Mouse (Mus musculus) lung, embryonic 15.5 days (tissue): ENCODE data around the gene Sapcd1. TPM values are rescaled to one million over a fixed set of nuclear protein-coding genes. Genes with fewer than 3 reads are reported as not detected.

ENCODE experiments used
- ATAC-seq: fragments of 200-750 bp; cut with Nextera tagmentation; 2 replicates; pipeline ENCODE4 v1.8.0; 2017; ENCODE audit warnings: moderate number of reproducible peaks, borderline replicate concordance; ENCODE audit not compliant: low FRiP score, low TSS enrichment; ENCODE audit errors: extremely low read depth
- H3K27ac ChIP-seq: fragments of 300-500 bp; sonication (generic); 2 replicates; pipeline ENCODE4 v1.5.1; 2015; ENCODE audit warnings: moderate library complexity, mild to moderate bottlenecking, inconsistent platforms
- H3K27me3 ChIP-seq: fragments of 300-500 bp; sonication (generic); 2 replicates; pipeline ENCODE4 v1.6.1; 2015; ENCODE audit warnings: inconsistent platforms
- H3K36me3 ChIP-seq: fragments of 300-500 bp; sonication (generic); 2 replicates; pipeline ENCODE4 v1.6.1; 2015; ENCODE audit warnings: inconsistent platforms
- H3K4me1 ChIP-seq: fragments of 300-500 bp; sonication (generic); 2 replicates; pipeline ENCODE4 v1.6.1; 2015; ENCODE audit warnings: inconsistent platforms
- H3K4me2 ChIP-seq: fragments of 300-500 bp; sonication (generic); 2 replicates; pipeline ENCODE4 v1.6.1; 2015; ENCODE audit warnings: inconsistent platforms, mild to moderate bottlenecking, moderate library complexity
- H3K4me3 ChIP-seq: fragments of 300-500 bp; sonication (generic); 2 replicates; pipeline ENCODE4 v1.5.1; 2015; ENCODE audit warnings: mild to moderate bottlenecking, inconsistent platforms
- H3K9ac ChIP-seq: fragments of 300-500 bp; sonication (generic); 2 replicates; pipeline ENCODE4 v1.6.1; 2015; ENCODE audit warnings: inconsistent platforms
- H3K9me3 ChIP-seq: fragments of 300-500 bp; sonication (generic); 2 replicates; pipeline ENCODE4 v1.6.1; 2016; ENCODE audit warnings: inconsistent platforms
- WGBS: fragments of 180-500 bp; shearing (Covaris S2); methylation state at CpG from one replicate; pipeline ENCODE4 v1.1.7; 2015; 5-methylcytosine and 5-hydroxymethylcytosine counted together
- polyA plus RNA-seq: library from polyadenylated mRNA; unstranded; fragments of >200 nt; fragmentation: Nextera tagmentation; extraction: Ambion mirVana; gene quantifications from 2 replicates; pipeline ENCODE4 v1.2.1, GENCODE M21; 2015

The Sapcd1 gene
- polyA plus RNA-seq, 1 experiment from 2014 or later = 7.2 TPM

- Histone ChIP-seq H3K9ac (peak overlapping the region; percentile 96), H3K4me1 (peaks cover 18% of the 10 kb centered on the region), H3K4me2 (peak overlapping the region; percentile 71), H3K27me3 (no peaks in the 10 kb centered on the region), H3K27ac (peak overlapping the region; percentile 99), H3K36me3 (peaks cover 18% of the 10 kb centered on the region), H3K9me3 (no peaks in the 10 kb centered on the region), H3K4me3 (peak overlapping the region; percentile 75)
- WGBS = under 1% methylated on average over 15 of the region's 15 CpGs
- ATAC-seq = no peak
These were observed 45.5 kb downstream of the Sapcd1 start for GRCm38 (mm10) chr17:34982328-34982727.

- peak within 1 kb of the TSS; percentile 75 for H3K4me3 ChIP-seq
- H3K27ac ChIP-seq = peak within 1 kb of the TSS; percentile 99
- H3K4me1 ChIP-seq = peaks cover 18% of the 10 kb centered on the region
- H3K4me2 ChIP-seq = peak within 1 kb of the TSS; percentile 71
- no peaks in the 10 kb centered on the region for H3K9me3 ChIP-seq
- peaks cover 17% of the 10 kb centered on the region for H3K36me3 ChIP-seq
- ATAC-seq = peak; percentile 93
- H3K9ac ChIP-seq = peak within 1 kb of the TSS; percentile 96
- WGBS = under 1% methylated on average over 56 of the region's 58 CpGs
- H3K27me3 ChIP-seq = no peaks in the 10 kb centered on the region
These were observed 46.1 kb downstream of the Sapcd1 start, which contains the start of gene Lsm2 for GRCm38 (mm10) chr17:34981690-34982180. TSS of gene Lsm2 (plus strand) at chr17:34981862.

- peak overlapping the region; percentile 99; the same call in 1 of the 2 replicates for H3K27ac ChIP-seq
- H3K4me3 ChIP-seq = peak overlapping the region; percentile 75
- peaks cover 6% of the 10 kb centered on the region for H3K36me3 ChIP-seq
- no peaks in the 10 kb centered on the region for H3K9me3 ChIP-seq
- H3K4me1 ChIP-seq = peaks cover 18% of the 10 kb centered on the region
- peak overlapping the region; percentile 71 for H3K4me2 ChIP-seq
- no peaks in the 10 kb centered on the region for H3K27me3 ChIP-seq
- peak overlapping the region; percentile 96 for H3K9ac ChIP-seq
- 8% methylated on average over 2 of the region's 2 CpGs for WGBS
- no peak for ATAC-seq
These were observed 47.2 kb downstream of the Sapcd1 start for GRCm38 (mm10) chr17:34980655-34981054.

- H3K9me3 ChIP-seq = no peaks in the 10 kb centered on the region
These were observed 48.2 kb downstream of the Sapcd1 start for GRCm38 (mm10) chr17:34979631-34980030.

GRCm38 (mm10) chr17:34978239-34978638 is 49.6 kb downstream of the Sapcd1 start:
- WGBS = 82% methylated on average over 27 of the region's 27 CpGs
- no peak overlapping the region for H3K4me2 ChIP-seq
- no peak overlapping the region for H3K27ac ChIP-seq
- H3K9me3 ChIP-seq = no peaks in the 10 kb centered on the region
- no peak overlapping the region for H3K9ac ChIP-seq
- H3K27me3 ChIP-seq = no peaks in the 10 kb centered on the region
- ATAC-seq = no peak
- H3K36me3 ChIP-seq = no peaks in the 10 kb centered on the region
- H3K4me3 ChIP-seq = no peak overlapping the region
- H3K4me1 ChIP-seq = peaks cover 14% of the 10 kb centered on the region

More at GRCm38 (mm10) chr17:34979631-34980030, 48.2 kb downstream of the Sapcd1 start:
- Histone ChIP-seq H3K27ac (no peak overlapping the region), H3K4me3 (no peak overlapping the region), H3K36me3 (no peaks in the 10 kb centered on the region), H3K27me3 (no peaks in the 10 kb centered on the region), H3K4me1 (peaks cover 18% of the 10 kb centered on the region), H3K4me2 (no peak overlapping the region), H3K9ac (no peak overlapping the region)
- no peak for ATAC-seq
- WGBS = 91% methylated on average over 4 of the region's 4 CpGs

- Histone ChIP-seq H3K4me3 (no peak overlapping the region), H3K9ac (no peak overlapping the region), H3K4me1 (peaks cover 13% of the 10 kb centered on the region), H3K27ac (no peak overlapping the region), H3K4me2 (no peak overlapping the region), H3K9me3 (no peaks in the 10 kb centered on the region), H3K36me3 (no peaks in the 10 kb centered on the region), H3K27me3 (no peaks in the 10 kb centered on the region)
- no peak for ATAC-seq
- WGBS = 93% methylated on average over 20 of the region's 20 CpGs
These were observed 50.8 kb downstream of the Sapcd1 start for GRCm38 (mm10) chr17:34977000-34977399.

Other genes starting within 250 kb of the Sapcd1 start
- gene Cyp21a1, start 223.5 kb downstream of the Sapcd1 start, polyA plus RNA-seq = not detected in 2 replicates
- 32.7 and 33.7 TPM in 2 replicates for gene Stk19, start 191.1 kb downstream of the Sapcd1 start, polyA plus RNA-seq
- gene Dxo, start 191.0 kb downstream of the Sapcd1 start, polyA plus RNA-seq = 63.0 and 63.3 TPM in 2 replicates
- gene Skiv2l, start 177.8 kb downstream of the Sapcd1 start, polyA plus RNA-seq = 50.8 and 54.0 TPM in 2 replicates
- 92.6 and 95.7 TPM in 2 replicates for gene Nelfe, start 177.6 kb downstream of the Sapcd1 start, polyA plus RNA-seq
- gene Cfb, start 165.5 kb downstream of the Sapcd1 start, polyA plus RNA-seq = 2.8 and 3.1 TPM in 2 replicates
- gene Zbtb12, start 148.5 kb downstream of the Sapcd1 start, polyA plus RNA-seq = 2.6 and 2.7 TPM in 2 replicates
- gene Gm20547, start 146.0 kb downstream of the Sapcd1 start, polyA plus RNA-seq = not detected in 2 replicates
- gene C2, start 129.8 kb downstream of the Sapcd1 start, polyA plus RNA-seq = 2.6 and 2.9 TPM in 2 replicates
- gene Ehmt2, start 129.5 kb downstream of the Sapcd1 start, polyA plus RNA-seq = 64.9 and 69.9 TPM in 2 replicates
- gene Slc44a4, start 113.5 kb downstream of the Sapcd1 start, polyA plus RNA-seq = 0.94 and 1.5 TPM in 2 replicates
- 17.3 and 17.9 TPM in 2 replicates for gene Neu1, start 96.8 kb downstream of the Sapcd1 start, polyA plus RNA-seq
- 0.15 and 0.26 TPM in 2 replicates for gene Hspa1b, start 68.8 kb downstream of the Sapcd1 start, polyA plus RNA-seq
- not detected in 2 replicates for gene Gm20481, start 58.1 kb downstream of the Sapcd1 start, polyA plus RNA-seq
- gene Hspa1a, start 55.9 kb downstream of the Sapcd1 start, polyA plus RNA-seq = 3.4 and 3.8 TPM in 2 replicates
- gene Hspa1l, start 55.3 kb downstream of the Sapcd1 start, polyA plus RNA-seq = 0.45 and 0.79 TPM in 2 replicates
- 210 and 216 TPM in 2 replicates for gene Lsm2, start 46.2 kb downstream of the Sapcd1 start, polyA plus RNA-seq
- gene Vars, start 27.0 kb downstream of the Sapcd1 start, polyA plus RNA-seq = 128 and 129 TPM in 2 replicates
- 0.14 and 0.25 TPM in 2 replicates for gene Vwa7, start 11.4 kb downstream of the Sapcd1 start, polyA plus RNA-seq
- gene Msh5, start 18.7 kb upstream of the Sapcd1 start, polyA plus RNA-seq = 4.4 TPM in 2 replicates
- gene Clic1, start 21.9 kb upstream of the Sapcd1 start, polyA plus RNA-seq = 283 and 300 TPM in 2 replicates
- gene Ddah2, start 31.0 kb upstream of the Sapcd1 start, polyA plus RNA-seq = 330 and 333 TPM in 2 replicates
- gene Ly6g6c, start 37.4 kb upstream of the Sapcd1 start, polyA plus RNA-seq = 0.36 and 0.39 TPM in 2 replicates
- gene Mpig6b, start 38.2 kb upstream of the Sapcd1 start, polyA plus RNA-seq = 0.67 and 0.93 TPM in 2 replicates
- 0.96 and 1.2 TPM in 2 replicates for gene Ly6g6e, start 48.9 kb upstream of the Sapcd1 start, polyA plus RNA-seq
- gene Ly6g6d, start 50.0 kb upstream of the Sapcd1 start, polyA plus RNA-seq = 5.2 and 6.7 TPM in 2 replicates
- 0.23 and 0.51 TPM in 2 replicates for gene Ly6g6f, start 57.6 kb upstream of the Sapcd1 start, polyA plus RNA-seq
- 94.8 and 95.6 TPM in 2 replicates for gene Abhd16a, start 61.2 kb upstream of the Sapcd1 start, polyA plus RNA-seq
- gene Ly6g5c, start 80.3 kb upstream of the Sapcd1 start, polyA plus RNA-seq = not detected in 2 replicates
- gene Ly6g5b, start 87.4 kb upstream of the Sapcd1 start, polyA plus RNA-seq = 0.79 and 0.95 TPM in 2 replicates
- 17.7 and 18.0 TPM in 2 replicates for gene Gpank1, start 93.4 kb upstream of the Sapcd1 start, polyA plus RNA-seq
- gene Csnk2b, start 94.0 kb upstream of the Sapcd1 start, polyA plus RNA-seq = 265 TPM in 2 replicates
- gene D17H6S53E, start 98.4 kb upstream of the Sapcd1 start, polyA plus RNA-seq = 9.6 and 9.7 TPM in 2 replicates
- gene Apom, start 104.0 kb upstream of the Sapcd1 start, polyA plus RNA-seq = 1.0 and 3.9 TPM in 2 replicates
- 48.6 and 51.2 TPM in 2 replicates for gene Bag6, start 107.2 kb upstream of the Sapcd1 start, polyA plus RNA-seq
- 169 and 179 TPM in 2 replicates for gene Prrc2a, start 136.9 kb upstream of the Sapcd1 start, polyA plus RNA-seq
- 6.9 and 9.0 TPM in 2 replicates for gene Aif1, start 148.1 kb upstream of the Sapcd1 start, polyA plus RNA-seq
- gene Lst1, start 160.4 kb upstream of the Sapcd1 start, polyA plus RNA-seq = 12.1 and 13.0 TPM in 2 replicates
- gene Ltb, start 166.4 kb upstream of the Sapcd1 start, polyA plus RNA-seq = 0.65 and 2.2 TPM in 2 replicates
- 0.16 TPM in 1 of 2 replicates, not detected in the other for gene Tnf, start 174.0 kb upstream of the Sapcd1 start, polyA plus RNA-seq
- gene Lta, start 177.3 kb upstream of the Sapcd1 start, polyA plus RNA-seq = 0.11 and 0.21 TPM in 2 replicates
- 0.70 and 0.75 TPM in 2 replicates for gene Gm16181, start 192.8 kb upstream of the Sapcd1 start, polyA plus RNA-seq
- 3.4 and 4.3 TPM in 2 replicates for gene Atp6v1g2, start 205.6 kb upstream of the Sapcd1 start, polyA plus RNA-seq
- gene Nfkbil1, start 207.8 kb upstream of the Sapcd1 start, polyA plus RNA-seq = 13.2 and 13.4 TPM in 2 replicates
- gene Ddx39b, start 213.7 kb upstream of the Sapcd1 start, polyA plus RNA-seq = 512 and 523 TPM in 2 replicates
- gene H2-D1, start 234.7 kb upstream of the Sapcd1 start, polyA plus RNA-seq = 114 and 138 TPM in 2 replicates